Mouse (Mus musculus): Measurements from ENCODE around the gene 4933427D14Rik.

- TF ChIP-seq CTCF (IDR thresholded peaks at IDR 0.05; ENCODE audit: low read depth) (no peak), EP300 (IDR thresholded peaks at IDR 0.05; ENCODE audit: low read depth) (no peak)
These were observed 16.4 kb downstream of the 4933427D14Rik start for GRCm38 (mm10) chr11:72190857-72191256.

All from heart, postnatal 0 days (tissue).